Mouse (Mus musculus) C2C12 (cell line): ENCODE results near the gene Taf1c. TPM values are rescaled to one million over a fixed set of nuclear protein-coding genes. Genes with fewer than 3 reads are reported as not detected.

Experiments used
- H3K27me3 ChIP-seq: one replicate; pipeline ENCODE4 v1.6.1; 2011; ENCODE audit not compliant: control insufficient read depth, insufficient read depth, insufficient read length
- H3K36me3 ChIP-seq: one replicate; pipeline ENCODE4 v1.6.1; 2011; ENCODE audit not compliant: control insufficient read depth, insufficient read depth
- H3K4me3 ChIP-seq: one replicate; pipeline ENCODE4 v1.5.1; 2011; ENCODE audit warnings: mild to moderate bottlenecking, control low read depth; ENCODE audit not compliant: poor library complexity, insufficient read depth, severe bottlenecking
- H3K79me2 ChIP-seq: one replicate; pipeline ENCODE4 v1.6.1; 2011; ENCODE audit not compliant: control insufficient read depth, insufficient read depth
- H3K79me3 ChIP-seq: one replicate; pipeline ENCODE4 v1.6.1; 2011; ENCODE audit warnings: low read depth, control low read depth
- H3ac ChIP-seq: one replicate; pipeline ENCODE3; 2011; ENCODE audit warnings: low read depth; ENCODE audit not compliant: control insufficient read depth, insufficient read length
- CEBPB ChIP-seq: IDR thresholded peaks from one replicate; pipeline ENCODE4 v1.6.1; 2011; ENCODE audit warnings: low read depth, mild to moderate bottlenecking, control low read depth, moderate library complexity
- CTCF ChIP-seq: IDR thresholded peaks from one replicate; pipeline ENCODE4 v1.5.1; 2011; ENCODE audit not compliant: control insufficient read depth, insufficient read depth, insufficient read length
- FOSL1 ChIP-seq: IDR thresholded peaks from one replicate; pipeline ENCODE4 v1.8.0; 2011; ENCODE audit warnings: mild to moderate bottlenecking, low read length; ENCODE audit not compliant: poor library complexity, insufficient read depth, severe bottlenecking
- MAX ChIP-seq: IDR thresholded peaks from one replicate; pipeline ENCODE4 v1.6.1; 2011; ENCODE audit warnings: mild to moderate bottlenecking, control low read depth
- MYOD1 ChIP-seq: IDR thresholded peaks from one replicate; pipeline ENCODE4 v1.6.1; 2011; ENCODE audit warnings: low read depth; ENCODE audit not compliant: control insufficient read depth, insufficient read length
- MYOG ChIP-seq: IDR thresholded peaks from one replicate; pipeline ENCODE4 v1.6.1; 2011; ENCODE audit not compliant: control insufficient read depth, insufficient read length; ENCODE audit errors: extremely low read depth
- USF1 ChIP-seq: IDR thresholded peaks from one replicate; pipeline ENCODE4 v1.6.1; 2011; ENCODE audit warnings: low read depth, mild to moderate bottlenecking, control low read depth, moderate library complexity
- polyA plus RNA-seq: library from polyadenylated mRNA; unstranded; fragments of >200 nt; fragmentation: generic; extraction: Trizol; gene quantifications from one replicate; pipeline ENCODE4 v1.2.1, GENCODE M21; 2012; ENCODE audit warnings: missing spikeins

Taf1c gene
- polyA plus RNA-seq, 1 experiment = 8.1 TPM

DNA sequence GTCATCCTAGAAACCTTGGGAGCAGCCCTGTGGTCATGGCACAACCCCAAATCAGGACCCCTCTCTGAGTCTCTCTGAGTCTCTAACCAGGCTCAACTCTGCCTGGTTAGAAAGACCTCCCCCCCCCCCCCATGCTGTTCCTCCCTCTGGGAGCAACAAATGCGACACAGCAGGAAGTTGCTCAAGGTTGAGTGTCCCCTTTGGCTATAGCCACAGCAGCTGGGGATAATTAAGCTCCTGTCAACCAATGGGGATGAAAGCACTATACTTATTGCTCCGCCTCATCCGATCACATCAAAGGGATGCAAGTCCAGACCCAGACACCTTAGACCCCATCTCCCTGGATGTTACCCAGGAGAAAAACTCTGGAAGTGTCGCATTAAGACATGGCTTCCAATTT, 17.5 kb upstream of the Taf1c start:
- H3K36me3 ChIP-seq = no peaks in the 10 kb centered on the region
- H3K79me3 ChIP-seq = no peaks in the 10 kb centered on the region
- no peak overlapping the region for H3ac ChIP-seq
- peaks cover 84% of the 10 kb centered on the region for H3K27me3 ChIP-seq
- no peak overlapping the region for H3K4me3 ChIP-seq
- no peaks in the 10 kb centered on the region for H3K79me2 ChIP-seq
- no peak for TF ChIP-seq FOSL1

DNA sequence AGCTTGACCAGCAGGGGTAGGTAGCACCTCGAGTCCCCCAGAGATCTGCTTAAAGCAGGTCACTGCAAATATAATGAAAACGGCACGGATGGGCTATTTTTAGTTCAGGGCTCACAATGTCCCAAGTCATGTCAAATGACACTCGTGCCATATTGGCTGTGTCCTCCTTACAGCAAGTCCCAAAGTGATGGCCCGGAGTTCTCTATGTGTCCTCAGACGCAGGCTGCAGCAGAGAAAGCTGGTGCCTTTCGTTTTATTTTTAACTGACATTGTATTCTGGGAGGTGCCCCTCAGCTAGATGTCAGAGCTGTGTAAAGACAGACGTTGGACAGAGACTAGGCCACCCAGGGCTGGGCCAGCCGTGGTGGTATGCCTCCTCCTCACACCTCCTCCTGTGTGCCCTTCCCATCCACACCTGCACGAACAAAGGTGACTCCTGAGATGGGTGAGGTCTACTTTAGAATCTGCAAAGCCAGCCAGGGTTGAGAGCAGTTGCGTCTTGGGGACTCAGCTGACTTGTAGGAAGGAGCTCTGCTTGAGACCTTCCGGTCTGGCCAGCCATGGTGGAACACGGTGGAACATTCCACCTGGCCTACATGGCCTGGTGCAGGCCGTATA, 15.9 kb upstream of the Taf1c start:
- H3K79me2 ChIP-seq = no peaks in the 10 kb centered on the region
- no peaks in the 10 kb centered on the region for H3K79me3 ChIP-seq
- H3ac ChIP-seq = no peak overlapping the region
- H3K27me3 ChIP-seq = peaks cover 86% of the 10 kb centered on the region
- TF ChIP-seq MAX = no peak
- H3K36me3 ChIP-seq = no peaks in the 10 kb centered on the region
- H3K4me3 ChIP-seq = no peak overlapping the region

DNA sequence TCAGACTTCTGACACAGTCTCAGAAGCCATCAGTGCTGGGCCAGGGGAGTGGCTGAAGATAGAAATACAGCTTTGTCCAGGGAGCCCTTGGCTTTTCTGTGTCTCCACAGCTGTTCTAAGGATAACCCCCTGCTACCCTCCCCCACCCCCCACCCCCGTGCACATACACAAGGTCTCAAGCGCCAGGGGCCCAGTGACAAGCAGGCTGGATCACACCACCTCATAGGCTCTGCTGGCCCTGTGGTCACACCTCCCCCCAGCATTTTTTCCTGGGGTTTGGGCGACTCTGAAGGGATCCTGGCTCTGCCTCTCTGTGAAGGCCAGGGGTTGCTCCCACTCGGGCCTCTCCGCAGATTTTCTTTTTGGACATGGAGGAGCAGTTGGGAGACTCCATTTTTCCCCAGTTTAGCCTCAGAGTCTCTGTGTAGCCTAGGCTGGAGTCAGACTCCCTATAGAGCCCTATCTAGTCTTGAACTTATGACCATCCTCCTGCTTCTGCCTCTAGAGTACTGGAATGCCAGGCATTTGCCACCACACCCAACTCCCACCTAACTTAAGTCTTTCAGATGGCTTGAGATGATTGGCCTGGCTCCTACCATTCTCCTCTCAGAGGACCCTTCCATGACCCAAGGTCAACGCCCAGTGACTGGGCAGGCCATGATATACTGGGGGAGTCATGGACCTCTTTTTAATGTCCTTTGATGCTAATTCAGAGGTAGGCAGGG, 15.3 kb upstream of the Taf1c start:
- no peak for TF ChIP-seq CEBPB
- no peak for TF ChIP-seq MYOD1
- no peak for TF ChIP-seq FOSL1
- no peak for TF ChIP-seq CTCF
- TF ChIP-seq MAX = no peak
- no peak for TF ChIP-seq USF1
- H3K4me3 ChIP-seq = no peak overlapping the region

DNA sequence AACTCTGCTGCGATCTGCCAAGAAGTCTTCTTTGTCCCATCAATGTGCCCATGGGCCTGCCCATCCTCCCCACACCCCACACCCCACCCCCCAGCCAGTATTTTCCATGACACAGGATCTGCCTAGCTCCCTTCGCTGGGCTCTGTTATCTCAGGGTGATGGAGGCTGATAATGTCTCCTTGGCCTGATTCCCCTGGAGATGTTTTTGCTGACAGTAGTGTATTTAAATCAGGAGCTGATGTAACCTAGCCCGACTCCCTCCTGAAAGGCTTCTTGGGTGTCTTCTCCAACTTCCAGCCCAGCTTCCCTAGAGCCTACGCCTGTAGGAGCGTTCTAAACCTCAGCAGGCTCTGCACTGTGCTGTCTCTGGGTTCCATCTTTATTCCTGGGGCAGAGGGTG, 13.9 kb upstream of the Taf1c start:
- no peak overlapping the region for H3ac ChIP-seq
- H3K27me3 ChIP-seq = peaks cover 86% of the 10 kb centered on the region
- TF ChIP-seq MYOD1 = no peak
- no peak for TF ChIP-seq MAX
- no peak for TF ChIP-seq MYOG
- TF ChIP-seq CEBPB = no peak
- no peak for TF ChIP-seq USF1
- no peak for TF ChIP-seq CTCF
- TF ChIP-seq FOSL1 = no peak
- no peaks in the 10 kb centered on the region for H3K36me3 ChIP-seq
- H3K4me3 ChIP-seq = no peak overlapping the region
- no peaks in the 10 kb centered on the region for H3K79me3 ChIP-seq
- H3K79me2 ChIP-seq = no peaks in the 10 kb centered on the region

More for the DNA sequence above, 15.3 kb upstream of the Taf1c start:
- H3K79me2 ChIP-seq = no peaks in the 10 kb centered on the region
- H3ac ChIP-seq = no peak overlapping the region
- peaks cover 86% of the 10 kb centered on the region for H3K27me3 ChIP-seq
- H3K79me3 ChIP-seq = no peaks in the 10 kb centered on the region
- no peaks in the 10 kb centered on the region for H3K36me3 ChIP-seq

DNA sequence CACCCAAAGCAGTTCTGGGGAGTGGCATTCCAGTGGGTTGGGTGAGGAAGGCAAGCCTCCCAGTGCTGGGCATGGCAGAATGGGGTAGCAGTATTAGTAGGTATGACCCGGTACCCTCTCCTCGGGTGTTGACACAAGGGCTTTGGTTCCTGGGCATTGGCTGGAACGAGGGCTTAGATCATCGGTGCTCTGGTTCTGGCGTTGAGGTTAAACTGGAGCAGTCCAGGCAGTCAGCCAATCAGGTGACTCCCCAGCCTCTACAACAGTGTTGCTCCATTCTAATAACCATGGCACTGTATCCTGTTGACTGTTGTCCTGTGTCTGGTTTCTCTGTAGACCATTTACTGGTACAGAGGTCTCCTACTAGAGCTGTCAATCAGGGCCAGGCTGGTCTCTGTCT, 12.6 kb upstream of the Taf1c start:
- Histone ChIP-seq H3K4me3 (no peak overlapping the region), H3ac (no peak overlapping the region), H3K79me2 (no peaks in the 10 kb centered on the region), H3K27me3 (peaks cover 86% of the 10 kb centered on the region), H3K36me3 (no peaks in the 10 kb centered on the region), H3K79me3 (no peaks in the 10 kb centered on the region)
- TF ChIP-seq CEBPB = no peak
- TF ChIP-seq MYOG = no peak
- no peak for TF ChIP-seq MYOD1
- TF ChIP-seq MAX = no peak
- no peak for TF ChIP-seq CTCF
- TF ChIP-seq FOSL1 = no peak
- TF ChIP-seq USF1 = no peak

DNA sequence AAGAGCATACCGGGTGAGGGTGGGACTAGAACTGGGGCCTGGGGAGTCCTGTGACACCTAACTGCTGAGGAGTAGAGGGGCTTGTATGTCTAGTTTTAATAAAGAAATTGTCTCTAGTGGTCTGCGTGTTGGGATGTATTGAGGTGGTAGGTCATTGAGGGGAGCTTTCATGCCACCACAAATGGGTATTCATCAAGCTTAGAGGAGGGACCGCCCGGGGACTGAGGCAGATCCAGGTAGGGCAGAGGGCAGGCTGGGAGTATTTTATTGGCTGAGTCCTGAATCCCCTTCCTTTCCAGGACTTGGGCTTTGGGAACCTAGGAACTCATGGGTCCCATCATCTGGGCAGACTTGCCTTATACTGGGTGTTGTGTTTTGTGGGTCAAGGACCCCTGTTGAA, 11.8 kb upstream of the Taf1c start:
- no peaks in the 10 kb centered on the region for H3K36me3 ChIP-seq
- H3K27me3 ChIP-seq = peaks cover 82% of the 10 kb centered on the region
- no peaks in the 10 kb centered on the region for H3K79me2 ChIP-seq
- TF ChIP-seq CEBPB = no peak
- no peak for TF ChIP-seq FOSL1
- TF ChIP-seq CTCF = no peak
- TF ChIP-seq MYOG = no peak
- no peak for TF ChIP-seq USF1
- no peak for TF ChIP-seq MYOD1
- no peak for TF ChIP-seq MAX
- no peak overlapping the region for H3K4me3 ChIP-seq
- no peak overlapping the region for H3ac ChIP-seq
- H3K79me3 ChIP-seq = no peaks in the 10 kb centered on the region
